Mouse (Mus musculus) heart, postnatal 25 days (tissue): Measurements from ENCODE around the gene Vasn. TPM values are rescaled to one million over a fixed set of nuclear protein-coding genes. Genes with fewer than 3 reads are reported as not detected.

Experiments
- DNase-seq: peaks from one replicate; pipeline ENCODE4 v3.0.0; 2022; ENCODE audit warnings: low spot score
- intact Hi-C: fragments of 180-260 bp; cut with DNase I; formaldehyde crosslinking; loops from one replicate; pipeline ENCODE4 v1.15.1; 2025
- total RNA-seq, 2 experiments: library from RNA; stranded (reverse); gene quantifications; 2 replicates each; pipeline ENCODE4 v1.2.3; 2021

Vasn gene
- 10 to 100 TPM in 1 of 2 experiments, 1 to 10 TPM in 1; 9.8 to 12.0 TPM for total RNA-seq

GRCm38 (mm10) chr16:4639831-4640237 is at the start of gene Vasn, which contains the start of gene Dnaja3:
Gene Vasn, plus strand, starts transcription at chr16:4639941.
Gene Dnaja3, plus strand, starts transcription at chr16:4639989.
- intact Hi-C loops: no loop called here
- peak; percentile 86 for DNase-seq

- intact Hi-C loops: no loop called here
- DNase-seq: no peak
These were observed 49.5 kb upstream of the Vasn start for GRCm38 (mm10) chr16:4590236-4590635.

- DNase-seq: no peak
- intact Hi-C loops: loop anchor here (2.0 kb wide), 1 partner anchor 14 kb away; no protein-coding TSS in a partner anchor
These were observed 46.5 kb upstream of the Vasn start for GRCm38 (mm10) chr16:4592909-4593875.

GRCm38 (mm10) chr16:4593971-4594813 is 45.5 kb upstream of the Vasn start, which contains the start of gene Glis2:
Gene Glis2, plus strand, starts transcription at chr16:4594713.
- peak; percentile 58 for DNase-seq
- intact Hi-C loops: loop anchor here (2.0 kb wide), 1 partner anchor 13 kb away; no protein-coding TSS in a partner anchor

GRCm38 (mm10) chr16:4594814-4595526 is 44.8 kb upstream of the Vasn start:
- no peak for DNase-seq
- intact Hi-C loops: no loop called here

GRCm38 (mm10) chr16:4595527-4595963 is 44.2 kb upstream of the Vasn start:
- intact Hi-C loops: no loop called here
- DNase-seq: peak; percentile 58

GRCm38 (mm10) chr16:4596141-4596728 is 43.5 kb upstream of the Vasn start:
- no peak for DNase-seq
- intact Hi-C loops: no loop called here

- DNase-seq: no peak
- intact Hi-C loops: no loop called here
These were observed 42.9 kb upstream of the Vasn start for GRCm38 (mm10) chr16:4596836-4597235.

- intact Hi-C loops: no loop called here
- DNase-seq: no peak
These were observed 42.4 kb upstream of the Vasn start for GRCm38 (mm10) chr16:4597296-4597695.

- intact Hi-C loops: no loop called here
- DNase-seq: no peak
These were observed 41.7 kb upstream of the Vasn start for GRCm38 (mm10) chr16:4598041-4598440.

GRCm38 (mm10) chr16:4598891-4599543 is 40.7 kb upstream of the Vasn start:
- intact Hi-C loops: no loop called here
- no peak for DNase-seq

GRCm38 (mm10) chr16:4599616-4600015 is 40.1 kb upstream of the Vasn start:
- intact Hi-C loops: no loop called here
- no peak for DNase-seq

- no peak for DNase-seq
- intact Hi-C loops: no loop called here
These were observed 38.9 kb upstream of the Vasn start for GRCm38 (mm10) chr16:4600701-4601310.

- DNase-seq: no peak
- intact Hi-C loops: no loop called here
These were observed 37.6 kb upstream of the Vasn start for GRCm38 (mm10) chr16:4602189-4602588.

GRCm38 (mm10) chr16:4602766-4603452 is 36.8 kb upstream of the Vasn start:
- no peak for DNase-seq
- intact Hi-C loops: no loop called here

GRCm38 (mm10) chr16:4603453-4603837 is 36.3 kb upstream of the Vasn start:
- intact Hi-C loops: no loop called here
- DNase-seq: no peak

- intact Hi-C loops: no loop called here
- no peak for DNase-seq
These were observed 35.4 kb upstream of the Vasn start for GRCm38 (mm10) chr16:4604293-4604837.
